Mouse (Mus musculus) testis, adult 2 months (tissue): ENCODE measurements around the gene Ino80.

Experiments used
- CTCF ChIP-seq: fragments of 200-500 bp; IDR thresholded peaks from 2 replicates; pipeline ENCODE4 v1.5.1; 2012; ENCODE audit warnings: low read depth, mild to moderate bottlenecking, inconsistent platforms, low read length, moderate library complexity; ENCODE audit not compliant: control insufficient read depth, insufficient read depth, insufficient replicate concordance
- POLR2A ChIP-seq: fragments of 200-500 bp; IDR thresholded peaks from 2 replicates; pipeline ENCODE4 v1.6.1; 2012; ENCODE audit warnings: low read depth, mild to moderate bottlenecking, inconsistent platforms, low read length, moderate library complexity; ENCODE audit not compliant: control insufficient read depth

GRCm38 (mm10) chr2:119498859-119499258 is 21.4 kb upstream of the Ino80 start:
- TF ChIP-seq CTCF (no peak), POLR2A (no peak)
